Mouse (Mus musculus) brown adipose tissue, adult 24 weeks (tissue): ENCODE results near the gene Nop53. TPM values are rescaled to one million over a fixed set of nuclear protein-coding genes. Genes with fewer than 3 reads are reported as not detected.

Experiments
- H3K27ac ChIP-seq: fragments of 200-500 bp; replicated peaks from 2 replicates; pipeline ENCODE4 v1.5.1; 2012; ENCODE audit warnings: low read depth, mild to moderate bottlenecking, low read length
- H3K4me1 ChIP-seq: fragments of 200-500 bp; 2 replicates; pipeline ENCODE4 v1.6.1; 2012; ENCODE audit warnings: low read length, mixed read lengths; ENCODE audit not compliant: control insufficient read depth, insufficient read depth, insufficient read length
- H3K4me3 ChIP-seq: fragments of 200-500 bp; 2 replicates; pipeline ENCODE4 v1.5.1; 2012; ENCODE audit warnings: low read depth, mild to moderate bottlenecking, low read length, moderate library complexity; ENCODE audit not compliant: insufficient read depth
- polyA plus RNA-seq: library from polyadenylated mRNA; stranded (reverse); fragments of >200 nt; gene quantifications from 2 replicates; pipeline ENCODE4 v1.2.4, GENCODE M21; 2012; ENCODE audit not compliant: missing spikeins, insufficient read depth, insufficient read length

Nop53 gene
- polyA plus RNA-seq, 1 experiment, result 98.8 TPM

- Histone ChIP-seq H3K27ac (peak overlapping the region; percentile 72), H3K4me3 (peak overlapping the region; percentile 24), H3K4me1 (peaks cover 26% of the 10 kb centered on the region)
Measured at GRCm38 (mm10) chr7:15948381-15948941, 2.6 kb upstream of the Nop53 start.

DNA sequence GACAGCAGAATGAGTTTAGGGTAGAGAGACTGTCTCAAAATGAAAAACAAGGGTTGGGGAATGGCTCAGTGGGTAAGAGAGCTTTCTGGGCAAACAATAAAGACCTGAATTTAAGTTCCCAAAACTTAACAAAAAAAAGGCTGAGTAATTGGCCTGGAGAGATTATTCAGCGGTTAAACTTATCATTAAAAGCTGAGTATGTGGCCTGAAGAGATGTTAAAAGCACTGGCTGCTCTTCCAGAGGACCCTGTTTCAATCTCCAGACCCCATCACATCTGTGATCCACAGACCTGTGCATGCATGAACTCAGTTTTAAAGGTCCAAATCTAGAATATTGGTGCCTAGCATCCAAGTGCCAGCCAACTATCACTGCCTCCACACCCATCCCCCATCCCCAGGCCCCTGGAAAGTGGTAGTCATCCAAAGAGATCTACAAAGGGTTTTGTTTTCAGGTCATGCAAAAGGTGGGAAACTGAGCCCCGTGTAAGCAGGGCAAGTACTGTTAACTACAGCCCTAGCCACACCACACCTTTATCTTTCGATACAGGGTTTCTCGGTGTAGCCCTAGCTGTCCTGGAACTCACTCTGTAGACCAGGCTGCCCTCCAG, 1.9 kb upstream of the Nop53 start:
- peak overlapping the region; percentile 99 for H3K27ac ChIP-seq
- peaks cover 26% of the 10 kb centered on the region for H3K4me1 ChIP-seq
- no peak overlapping the region for H3K4me3 ChIP-seq

DNA sequence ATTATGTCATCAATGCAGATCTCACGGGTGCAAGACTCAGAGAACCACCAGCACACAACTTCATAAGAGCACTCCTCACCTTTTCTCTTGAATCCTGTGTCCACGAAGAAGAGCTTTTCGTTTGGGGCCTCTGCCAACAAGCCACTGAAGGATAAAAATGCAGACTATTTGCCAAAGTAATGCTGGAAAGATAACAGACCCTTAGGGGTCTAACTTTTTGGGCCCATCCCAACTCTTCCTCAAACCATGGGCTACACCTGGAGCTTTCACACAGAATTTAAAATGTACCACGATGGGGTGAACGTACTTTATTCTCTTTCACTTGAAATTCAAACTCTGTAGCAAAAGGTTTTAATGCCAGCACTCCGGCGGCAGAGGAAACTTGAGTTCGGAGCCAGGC, 663 bp downstream of the Nop53 start:
- peak overlapping the region; percentile 56 for H3K27ac ChIP-seq

DNA sequence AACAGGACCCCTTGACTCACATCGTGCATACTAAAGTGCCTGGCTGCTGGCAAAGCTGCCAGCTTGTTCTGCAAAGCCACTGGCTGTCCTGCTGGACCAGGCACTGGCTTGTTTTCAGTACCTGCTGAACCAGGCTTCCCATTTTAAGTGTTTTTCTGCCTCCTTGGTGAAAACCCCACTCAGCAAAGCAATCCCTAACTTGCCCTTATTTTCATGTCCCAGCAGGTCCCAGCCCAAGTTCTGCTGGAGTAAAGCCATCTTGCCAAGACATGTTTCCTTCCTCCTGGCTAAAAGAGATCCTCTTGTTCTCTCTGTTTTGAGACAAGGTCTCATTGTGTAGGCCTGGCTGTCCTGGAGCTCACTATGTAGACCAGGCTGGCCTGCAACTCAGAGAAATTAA, 1.6 kb downstream of the Nop53 start:
- no peak overlapping the region for H3K27ac ChIP-seq
- no peak overlapping the region for H3K4me3 ChIP-seq
- peaks cover 15% of the 10 kb centered on the region for H3K4me1 ChIP-seq

More for the DNA sequence above, 663 bp downstream of the Nop53 start:
- Histone ChIP-seq H3K4me3 (peak overlapping the region; percentile 91), H3K4me1 (peaks cover 24% of the 10 kb centered on the region)

GRCm38 (mm10) chr7:15938621-15939020, 7.3 kb downstream of the Nop53 start:
- H3K27ac ChIP-seq, result no peak overlapping the region
- H3K4me3 ChIP-seq, result no peak overlapping the region
- H3K4me1 ChIP-seq, result peaks cover 4% of the 10 kb centered on the region; the same call in 1 of the 2 replicates

DNA sequence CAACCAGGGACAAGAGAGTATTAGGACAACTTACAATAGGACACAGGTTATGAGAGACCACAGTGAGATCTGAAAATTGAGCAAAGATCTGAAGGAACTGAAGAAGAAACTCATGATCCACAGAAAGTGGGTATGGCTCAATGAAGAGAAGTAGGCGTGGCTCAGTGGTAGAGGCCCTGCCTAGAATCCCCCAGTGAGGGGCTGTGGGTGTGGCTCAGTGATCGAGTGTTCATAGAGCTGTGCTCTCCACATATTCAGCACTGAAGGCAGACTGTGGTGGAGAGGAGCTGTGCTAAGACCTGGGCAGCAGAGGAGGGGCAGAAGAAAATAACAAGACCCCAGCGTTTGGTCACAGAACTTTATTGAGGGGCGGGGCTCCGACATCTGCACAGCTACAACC, 8.4 kb downstream of the Nop53 start:
- Histone ChIP-seq H3K27ac (no peak overlapping the region), H3K4me1 (peaks cover 4% of the 10 kb centered on the region; the same call in 1 of the 2 replicates), H3K4me3 (no peak overlapping the region)

DNA sequence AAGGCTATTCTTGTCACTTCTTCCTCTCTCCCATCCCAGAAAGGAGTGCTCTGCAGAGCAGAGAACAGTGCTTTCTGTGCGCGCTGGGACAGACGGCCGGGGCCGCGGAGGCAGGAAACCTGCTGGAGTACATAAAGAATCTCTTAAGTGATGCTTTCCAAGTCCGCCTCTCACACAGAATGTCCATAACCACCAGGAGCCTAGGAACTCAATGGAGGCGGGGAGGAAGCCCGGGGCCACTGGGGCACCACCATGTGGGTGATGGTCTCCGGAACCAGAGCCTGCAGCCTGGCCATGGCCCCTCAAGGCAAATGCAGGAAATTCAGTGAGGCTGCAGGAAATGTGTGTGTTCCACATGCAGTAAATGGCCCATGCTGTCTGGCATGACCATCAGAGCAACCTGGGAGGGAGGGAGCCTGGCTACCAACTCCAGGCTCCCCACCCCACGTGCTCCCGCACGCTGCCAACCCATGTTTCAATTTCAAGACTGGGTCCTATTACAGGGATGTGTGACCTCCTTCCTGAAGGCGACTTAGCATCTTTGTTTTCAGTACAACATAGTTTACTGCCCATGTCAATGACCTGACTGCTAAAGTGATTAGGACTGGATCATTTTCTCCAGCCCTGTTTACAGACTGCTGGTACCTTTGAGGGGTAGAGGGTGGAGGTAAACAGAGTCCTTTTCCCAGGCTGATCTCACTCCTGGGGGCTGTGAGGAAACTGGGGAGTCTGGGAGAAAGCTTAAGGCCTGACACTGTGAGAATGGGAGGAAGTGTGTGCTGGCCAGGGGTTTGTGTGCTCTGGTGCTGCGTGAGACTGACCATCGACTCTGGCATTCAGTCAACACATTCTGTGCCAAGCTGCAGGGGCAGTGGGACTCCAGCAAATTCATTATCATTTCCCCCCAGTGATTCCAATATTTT, 12.2 kb downstream of the Nop53 start:
- 0 out of 2 replicates have a peak overlapping the region, but pooled peaks have one; percentile 10 for H3K4me3 ChIP-seq
- peaks cover 10% of the 10 kb centered on the region; the same call in 1 of the 2 replicates for H3K4me1 ChIP-seq
- H3K27ac ChIP-seq, result peak overlapping the region; percentile 94

DNA sequence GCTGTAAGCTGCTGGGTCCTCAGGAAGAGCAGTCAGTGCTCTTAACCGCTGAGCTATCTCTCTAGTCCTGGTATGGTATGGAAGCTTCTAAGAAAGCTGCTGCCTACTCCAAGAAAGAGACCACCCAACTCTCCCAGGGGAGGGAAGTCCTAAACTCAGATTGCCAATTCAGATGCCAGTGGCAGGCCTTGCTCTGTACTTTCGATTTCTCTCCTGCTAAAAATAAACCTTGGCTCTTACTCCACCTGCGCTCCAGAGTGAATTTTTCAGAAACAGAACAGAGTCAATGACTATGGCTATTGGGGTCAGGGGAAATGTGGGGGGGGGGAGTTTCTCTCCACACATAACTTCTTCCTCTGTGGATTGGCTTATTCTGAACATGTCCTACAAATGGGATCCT, 14.2 kb downstream of the Nop53 start:
- peaks cover 10% of the 10 kb centered on the region; the same call in 1 of the 2 replicates for H3K4me1 ChIP-seq
- H3K4me3 ChIP-seq, result no peak overlapping the region
- H3K27ac ChIP-seq, result peak overlapping the region; percentile 80; the same call in 1 of the 2 replicates

DNA sequence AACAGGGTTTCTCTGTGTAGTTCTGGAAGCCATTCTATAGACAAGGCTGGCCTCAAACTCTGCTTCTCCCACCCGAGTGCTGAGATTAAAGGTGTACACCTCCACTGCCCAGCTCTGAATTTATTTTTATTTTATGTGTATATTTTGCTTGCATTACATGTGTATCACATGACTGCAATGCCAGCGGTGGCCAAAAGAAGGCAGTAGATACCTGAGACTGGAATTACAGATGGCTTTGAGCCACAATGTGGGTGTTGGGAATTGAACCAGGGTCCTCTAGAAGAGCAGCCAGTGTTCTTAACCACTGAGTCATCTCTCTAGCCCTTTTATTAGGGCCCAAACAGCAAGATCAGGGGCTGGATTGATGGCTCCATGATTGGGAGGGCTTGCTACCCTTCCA, 15.3 kb downstream of the Nop53 start:
- no peak overlapping the region for H3K4me3 ChIP-seq
- no peak overlapping the region for H3K27ac ChIP-seq
- peaks cover 10% of the 10 kb centered on the region; the same call in 1 of the 2 replicates for H3K4me1 ChIP-seq

DNA sequence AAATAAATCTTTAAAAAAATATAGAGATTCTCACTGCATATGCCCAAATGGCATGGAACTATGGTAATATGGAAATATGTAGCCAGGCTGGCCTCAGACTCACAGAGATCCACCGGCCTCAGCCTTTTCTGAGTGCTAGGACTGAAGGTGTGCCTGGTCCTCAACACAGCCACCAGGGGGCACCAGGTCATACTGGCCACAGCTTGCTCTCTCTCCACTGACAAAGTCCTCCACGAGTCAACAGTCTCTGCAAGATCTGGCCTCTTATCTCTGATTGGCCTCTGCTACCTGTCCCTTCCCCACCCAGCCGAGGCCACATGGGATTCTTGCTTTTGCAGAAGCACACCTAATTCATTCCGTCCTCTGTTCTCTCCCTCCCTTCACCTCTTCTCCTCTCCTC, 16.0 kb downstream of the Nop53 start:
- H3K4me1 ChIP-seq, result peaks cover 10% of the 10 kb centered on the region; the same call in 1 of the 2 replicates
- H3K27ac ChIP-seq, result no peak overlapping the region; the same call in 1 of the 2 replicates
- H3K4me3 ChIP-seq, result no peak overlapping the region

- H3K27ac ChIP-seq, result peak within 1 kb of the TSS; percentile 98
- peaks cover 7% of the 10 kb centered on the region; the same call in 1 of the 2 replicates for H3K4me1 ChIP-seq
- peak within 1 kb of the TSS; percentile 75 for H3K4me3 ChIP-seq
Measured at GRCm38 (mm10) chr7:15922220-15922773, 23.6 kb downstream of the Nop53 start, which contains the start of gene Selenow. TSS of gene Selenow (minus strand) at chr7:15922402.

DNA sequence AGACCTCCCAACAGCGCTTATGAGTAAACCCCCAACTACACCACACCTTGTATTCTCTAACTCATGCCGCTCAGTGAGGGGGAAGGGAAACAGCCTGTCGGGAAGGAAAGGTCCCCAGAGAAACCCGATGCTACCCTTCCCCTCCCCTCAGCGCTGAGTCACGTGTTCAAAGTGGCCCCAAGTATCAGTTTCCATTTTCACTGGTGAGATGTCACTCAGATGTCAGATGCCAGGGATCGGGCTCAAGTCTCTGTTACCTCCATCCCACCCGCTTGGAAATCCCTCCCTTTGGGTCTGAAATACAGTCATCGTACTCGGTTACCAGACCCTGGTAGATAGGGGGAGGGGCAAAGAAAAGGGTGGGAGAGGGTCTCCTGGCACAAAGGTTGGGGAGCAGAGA, 24.1 kb downstream of the Nop53 start:
- Histone ChIP-seq H3K27ac (peak overlapping the region; percentile 98), H3K4me3 (peak overlapping the region; percentile 75), H3K4me1 (peaks cover 7% of the 10 kb centered on the region; the same call in 1 of the 2 replicates)

DNA sequence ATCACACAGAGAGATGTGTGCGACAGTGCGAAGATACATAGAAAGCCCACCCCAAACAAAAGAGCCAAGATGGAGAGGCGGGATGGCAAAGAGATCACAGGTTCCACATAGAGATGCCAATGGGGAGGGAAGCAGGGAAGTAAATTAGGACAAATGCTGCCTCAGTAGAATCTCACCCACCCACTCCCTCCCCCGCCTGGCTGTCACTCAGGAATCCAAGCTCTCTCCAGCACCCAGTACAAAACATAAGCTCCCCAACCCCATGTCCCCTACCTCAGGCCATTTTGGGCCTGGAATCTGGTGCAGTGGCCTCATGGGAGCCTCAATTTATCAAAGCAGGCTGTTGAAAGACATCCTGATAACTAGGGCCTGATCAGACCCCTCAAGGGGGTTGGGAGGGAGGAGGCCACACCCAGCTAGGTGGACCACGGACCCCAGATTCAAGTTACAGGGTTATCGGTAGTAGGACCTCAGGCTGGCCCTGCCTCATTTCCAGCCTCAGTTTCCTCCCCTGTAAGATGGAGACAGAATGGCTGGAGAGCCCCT, 25.2 kb downstream of the Nop53 start:
- Histone ChIP-seq H3K4me1 (peaks cover 7% of the 10 kb centered on the region; the same call in 1 of the 2 replicates), H3K4me3 (peak overlapping the region; percentile 75), H3K27ac (0 out of 2 replicates have a peak overlapping the region, but pooled peaks have one; percentile 15)

DNA sequence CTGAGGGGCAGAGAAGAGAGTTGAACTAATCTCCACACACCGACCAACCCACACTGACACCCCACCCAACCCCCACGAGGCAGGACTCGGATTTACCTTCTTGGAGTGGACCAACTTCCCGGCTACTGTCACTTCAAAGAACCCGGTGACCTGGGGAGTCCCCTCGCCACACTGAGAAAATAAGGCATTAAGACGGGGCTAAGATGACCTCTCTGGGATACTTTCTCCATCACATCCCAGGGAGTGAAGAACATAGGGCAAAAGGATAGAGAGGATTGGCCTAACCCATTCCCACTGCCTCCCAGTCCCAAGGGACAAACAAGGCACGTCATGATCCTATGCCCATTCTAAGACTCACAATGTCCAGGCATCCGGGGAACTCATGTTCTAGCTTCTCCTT, 25.9 kb downstream of the Nop53 start:
- Histone ChIP-seq H3K4me1 (peaks cover 7% of the 10 kb centered on the region; the same call in 1 of the 2 replicates), H3K4me3 (0 out of 2 replicates have a peak overlapping the region, but pooled peaks have one; percentile 75), H3K27ac (no peak overlapping the region)
